Mouse (Mus musculus) right cerebral cortex, postnatal 10 days (tissue): ENCODE measurements at regions not wholly inside any gene's neighbourhood (a gene's known extent, or its start where the extent isn't known, plus 50 kb on each side); places are given as distances from the start of the nearest gene placed in this dataset.

Source experiments
- DNase-seq, 2 experiments: peaks; one replicate each; pipeline ENCODE4 v3.0.0; 2021; ENCODE audit warnings: low spot score in 2 of 2

- no peak for DNase-seq
These were observed 183.4 kb upstream of the Cntn6 start for GRCm38 (mm10) chr6:104309166-104309565.

GRCm38 (mm10) chr6:104312993-104313392, 179.6 kb upstream of the Cntn6 start:
- peak; percentile 41 to 67 for DNase-seq

DNA sequence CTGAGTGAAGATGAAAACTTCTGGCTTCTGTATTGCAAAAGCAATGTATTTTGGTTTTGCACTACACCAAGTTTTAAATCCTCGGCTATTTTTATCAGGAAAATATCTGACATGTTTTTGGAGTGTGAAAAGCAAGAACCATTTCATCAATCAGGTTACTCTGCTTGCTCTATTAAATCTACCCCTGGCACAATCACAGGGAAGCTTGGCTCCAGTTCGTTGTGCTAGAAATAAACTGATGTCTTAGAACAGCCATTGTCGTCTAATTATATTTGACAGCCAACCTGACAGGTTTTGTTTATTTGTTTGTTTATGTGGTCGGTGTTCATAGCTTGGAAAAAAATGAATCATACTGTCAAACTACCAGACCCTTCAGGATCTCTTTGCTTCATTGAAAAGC, 174.1 kb upstream of the Cntn6 start:
- no peak for DNase-seq

GRCm38 (mm10) chr6:104322182-104322581, 170.4 kb upstream of the Cntn6 start:
- no peak for DNase-seq

DNA sequence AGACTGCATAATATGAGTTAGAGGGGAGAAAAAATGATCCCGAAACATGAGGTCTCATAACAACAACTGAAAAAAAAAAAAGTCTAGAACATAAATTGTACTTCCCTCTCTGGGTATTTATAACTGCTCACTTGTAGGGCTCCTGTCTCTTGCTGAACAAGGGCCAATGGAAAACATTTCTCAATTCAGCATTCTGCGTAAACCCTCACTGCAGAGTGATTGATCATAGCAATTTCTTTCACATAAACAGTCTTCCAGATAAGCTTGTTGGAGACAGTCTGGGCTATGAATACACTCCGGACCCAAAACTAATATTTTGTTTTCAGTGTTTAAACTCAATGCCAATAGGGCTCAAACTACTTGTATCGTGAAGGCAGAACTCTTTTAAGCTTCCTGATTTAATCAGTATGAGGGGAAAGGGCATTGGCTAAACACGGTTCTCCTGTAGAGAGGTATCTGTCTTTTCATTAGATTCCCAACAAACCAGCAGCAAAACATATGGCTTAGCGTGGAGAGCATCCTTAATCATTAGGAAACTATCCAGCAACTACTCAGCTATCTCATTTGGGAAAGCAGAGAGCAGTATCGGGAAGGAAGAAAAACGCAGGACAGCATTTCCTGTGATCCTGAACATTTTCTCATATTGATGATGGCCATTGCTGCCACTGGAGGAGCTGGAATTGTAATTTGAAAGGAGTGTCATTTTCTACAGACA, 153.3 kb upstream of the Cntn6 start:
- DNase-seq, result no peak

- DNase-seq, result no peak
These were observed 148.6 kb upstream of the Cntn6 start for GRCm38 (mm10) chr6:104343986-104344385.
